Mouse (Mus musculus): ENCODE results near the gene Gucd1. TPM values are rescaled to one million over a fixed set of nuclear protein-coding genes. Genes with fewer than 3 reads are reported as not detected.
A peak's percentile ranks its signal among the peaks of the same experiment; 100 is the strongest.

The Gucd1 gene
- polyA plus RNA-seq, 1 experiment from 2014 or later, result 23.6 TPM

DNA sequence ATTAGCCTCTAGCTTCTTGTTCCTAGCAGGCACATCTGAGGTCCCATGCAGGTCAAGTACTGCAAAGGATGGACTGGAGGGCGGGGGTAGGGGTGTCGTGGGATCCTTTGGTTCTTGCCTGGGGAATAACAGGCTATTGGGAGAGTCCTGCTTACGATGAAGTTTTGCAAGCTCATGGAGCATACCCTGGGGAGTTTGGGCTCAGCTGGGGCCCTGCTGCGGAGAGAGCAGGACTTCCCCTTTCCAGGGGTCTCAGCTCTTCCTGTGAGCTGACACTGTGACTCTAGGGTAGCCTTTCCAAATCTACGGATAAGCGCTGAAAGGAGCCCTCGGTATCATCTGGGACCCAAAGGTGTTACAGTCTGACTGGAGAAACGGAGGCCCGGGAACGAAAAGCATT lies 193.4 kb downstream of the Gucd1 start:
- Histone ChIP-seq H3K9ac (no peak overlapping the region), H3K36me3 (no peaks in the 10 kb centered on the region), H3K27ac (no peak overlapping the region), H3K4me2 (no peak overlapping the region), H3K9me3 (no peaks in the 10 kb centered on the region), H3K4me3 (no peak overlapping the region), H3K27me3 (peaks cover 3% of the 10 kb centered on the region; the same call in 1 of the 2 replicates), H3K4me1 (peaks cover 40% of the 10 kb centered on the region)
- ATAC-seq (ENCODE audit: borderline replicate concordance, extremely low read depth, low FRiP score, low TSS enrichment), result no peak
- 58% methylated on average over 10 of the region's 10 CpGs for WGBS

DNA sequence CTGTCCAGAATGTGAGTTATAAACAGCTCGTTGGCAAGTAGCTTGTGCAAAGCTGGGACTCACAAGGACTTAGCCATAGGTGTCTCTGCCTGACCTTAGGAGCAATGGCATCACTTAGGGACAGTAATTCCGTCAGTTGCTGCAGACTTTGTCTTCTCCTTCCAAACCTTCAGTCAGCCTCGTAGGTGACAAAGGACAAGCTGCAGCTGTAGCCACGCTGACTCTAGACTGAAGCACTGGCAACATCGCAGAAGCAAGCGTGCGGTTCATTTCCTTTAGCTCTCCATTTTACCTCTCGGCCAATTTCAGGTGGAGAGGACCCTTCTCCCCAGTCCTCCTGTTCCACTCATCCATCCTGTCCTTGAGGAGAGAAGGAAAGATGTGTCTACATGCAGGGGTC lies 193.8 kb downstream of the Gucd1 start:
- Histone ChIP-seq H3K36me3 (no peaks in the 10 kb centered on the region), H3K27me3 (peaks cover 8% of the 10 kb centered on the region; the same call in 1 of the 2 replicates), H3K9ac (no peak overlapping the region), H3K9me3 (no peaks in the 10 kb centered on the region), H3K4me1 (peaks cover 40% of the 10 kb centered on the region), H3K27ac (no peak overlapping the region), H3K4me2 (no peak overlapping the region), H3K4me3 (no peak overlapping the region)
- WGBS, result 41% methylated on average over 8 of the region's 8 CpGs
- ATAC-seq (ENCODE audit: borderline replicate concordance, extremely low read depth, low FRiP score, low TSS enrichment), result no peak

DNA sequence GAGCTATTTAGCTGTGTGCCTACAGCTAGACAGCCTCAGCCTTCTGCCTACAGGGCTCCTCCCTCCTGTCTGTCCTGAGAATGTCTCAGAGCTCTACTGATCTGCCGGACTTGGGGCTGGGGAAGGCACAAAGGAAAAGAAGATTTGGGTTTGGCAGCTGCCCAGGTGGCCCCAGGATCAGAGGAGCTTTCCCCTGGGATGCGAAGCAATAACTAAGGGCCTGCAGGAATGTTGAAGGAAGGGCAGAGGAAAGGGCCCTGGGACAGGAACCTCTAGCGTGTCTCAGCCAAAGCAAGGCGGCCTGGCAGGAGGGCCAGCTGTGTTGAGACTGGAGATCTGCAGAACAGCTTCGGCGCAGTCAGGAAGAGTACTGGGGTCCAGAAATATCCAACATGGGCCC lies 194.8 kb downstream of the Gucd1 start:
- no peak for ATAC-seq (ENCODE audit: borderline replicate concordance, extremely low read depth, low FRiP score, low TSS enrichment)

GRCm38 (mm10) chr10:75320321-75320720 lies 197.5 kb downstream of the Gucd1 start:
- H3K36me3 ChIP-seq, result no peaks in the 10 kb centered on the region
- peaks cover 45% of the 10 kb centered on the region for H3K4me1 ChIP-seq
- no peak overlapping the region for H3K4me2 ChIP-seq
- no peaks in the 10 kb centered on the region for H3K9me3 ChIP-seq
- no peak overlapping the region for H3K27ac ChIP-seq
- 45% methylated on average over 4 of the region's 4 CpGs for WGBS
- H3K27me3 ChIP-seq, result peaks cover 27% of the 10 kb centered on the region
- ATAC-seq (ENCODE audit: borderline replicate concordance, extremely low read depth, low FRiP score, low TSS enrichment), result no peak
- H3K4me3 ChIP-seq, result no peak overlapping the region
- H3K9ac ChIP-seq, result no peak overlapping the region

More for the DNA sequence above, 194.8 kb downstream of the Gucd1 start:
- H3K4me3 ChIP-seq, result no peak overlapping the region
- no peak overlapping the region for H3K4me2 ChIP-seq
- no peaks in the 10 kb centered on the region for H3K9me3 ChIP-seq
- peaks cover 40% of the 10 kb centered on the region for H3K4me1 ChIP-seq
- H3K27ac ChIP-seq, result no peak overlapping the region
- 47% methylated on average over 6 of the region's 6 CpGs for WGBS
- H3K36me3 ChIP-seq, result no peaks in the 10 kb centered on the region
- H3K9ac ChIP-seq, result no peak overlapping the region
- H3K27me3 ChIP-seq, result peaks cover 17% of the 10 kb centered on the region

GRCm38 (mm10) chr10:75318206-75318605 lies 199.6 kb downstream of the Gucd1 start:
- H3K4me1 ChIP-seq, result peaks cover 44% of the 10 kb centered on the region
- H3K9ac ChIP-seq, result no peak overlapping the region
- no peak for ATAC-seq (ENCODE audit: borderline replicate concordance, extremely low read depth, low FRiP score, low TSS enrichment)
- H3K9me3 ChIP-seq, result no peaks in the 10 kb centered on the region
- H3K4me3 ChIP-seq, result peak overlapping the region; percentile 58
- H3K27me3 ChIP-seq, result peaks cover 27% of the 10 kb centered on the region
- peak overlapping the region; percentile 80 for H3K4me2 ChIP-seq
- no peak overlapping the region for H3K27ac ChIP-seq
- 75% methylated on average over 6 of the region's 6 CpGs for WGBS
- no peaks in the 10 kb centered on the region for H3K36me3 ChIP-seq

GRCm38 (mm10) chr10:75316908-75317761 lies 200.6 kb downstream of the Gucd1 start:
- Histone ChIP-seq H3K4me3 (peak overlapping the region; percentile 58), H3K9ac (peak overlapping the region; percentile 55), H3K27ac (peak overlapping the region; percentile 35; the same call in 1 of the 2 replicates), H3K4me1 (peaks cover 38% of the 10 kb centered on the region), H3K9me3 (no peaks in the 10 kb centered on the region), H3K36me3 (peaks cover 4% of the 10 kb centered on the region; the same call in 1 of the 2 replicates), H3K27me3 (peaks cover 27% of the 10 kb centered on the region), H3K4me2 (peak overlapping the region; percentile 80)
- peak; percentile 62 for ATAC-seq (ENCODE audit: borderline replicate concordance, extremely low read depth, low FRiP score, low TSS enrichment)
- WGBS, result 1% methylated on average over 77 of the region's 81 CpGs

GRCm38 (mm10) chr10:75316872-75316907 lies 201.1 kb downstream of the Gucd1 start, which contains the start of gene Adora2a:
Adora2a (plus strand) TSS chr10:75316877.
- Histone ChIP-seq H3K4me3 (peak within 1 kb of the TSS; percentile 58), H3K9me3 (no peaks in the 10 kb centered on the region), H3K27ac (peak within 1 kb of the TSS; percentile 35; the same call in 1 of the 2 replicates), H3K4me2 (peak within 1 kb of the TSS; percentile 80), H3K9ac (peak within 1 kb of the TSS; percentile 55), H3K27me3 (peaks cover 27% of the 10 kb centered on the region), H3K4me1 (peaks cover 38% of the 10 kb centered on the region), H3K36me3 (peaks cover 6% of the 10 kb centered on the region)
- no peak for ATAC-seq (ENCODE audit: borderline replicate concordance, extremely low read depth, low FRiP score, low TSS enrichment)
- 0% methylated on average over 4 of the region's 4 CpGs for WGBS

GRCm38 (mm10) chr10:75316472-75316871 lies 201.3 kb downstream of the Gucd1 start:
- ATAC-seq (ENCODE audit: borderline replicate concordance, extremely low read depth, low FRiP score, low TSS enrichment), result peak; percentile 25
- H3K4me2 ChIP-seq, result peak overlapping the region; percentile 80
- peak overlapping the region; percentile 35; the same call in 1 of the 2 replicates for H3K27ac ChIP-seq
- peak overlapping the region; percentile 58 for H3K4me3 ChIP-seq
- peak overlapping the region; percentile 55; the same call in 1 of the 2 replicates for H3K9ac ChIP-seq
- H3K27me3 ChIP-seq, result peaks cover 27% of the 10 kb centered on the region
- peaks cover 8% of the 10 kb centered on the region for H3K36me3 ChIP-seq
- WGBS, result 2% methylated on average over 9 of the region's 9 CpGs
- H3K4me1 ChIP-seq, result peaks cover 38% of the 10 kb centered on the region
- H3K9me3 ChIP-seq, result no peaks in the 10 kb centered on the region

- peaks cover 27% of the 10 kb centered on the region for H3K27me3 ChIP-seq
- H3K36me3 ChIP-seq, result peaks cover 14% of the 10 kb centered on the region
- peaks cover 38% of the 10 kb centered on the region for H3K4me1 ChIP-seq
- no peak overlapping the region for H3K4me3 ChIP-seq
- H3K9ac ChIP-seq, result no peak overlapping the region
- H3K9me3 ChIP-seq, result no peaks in the 10 kb centered on the region
- no peak overlapping the region for H3K4me2 ChIP-seq
- ATAC-seq (ENCODE audit: borderline replicate concordance, extremely low read depth, low FRiP score, low TSS enrichment), result no peak
- no peak overlapping the region for H3K27ac ChIP-seq
- WGBS, result 72% methylated on average over 8 of the region's 8 CpGs
Measured at GRCm38 (mm10) chr10:75315756-75316155, 202.0 kb downstream of the Gucd1 start.

DNA sequence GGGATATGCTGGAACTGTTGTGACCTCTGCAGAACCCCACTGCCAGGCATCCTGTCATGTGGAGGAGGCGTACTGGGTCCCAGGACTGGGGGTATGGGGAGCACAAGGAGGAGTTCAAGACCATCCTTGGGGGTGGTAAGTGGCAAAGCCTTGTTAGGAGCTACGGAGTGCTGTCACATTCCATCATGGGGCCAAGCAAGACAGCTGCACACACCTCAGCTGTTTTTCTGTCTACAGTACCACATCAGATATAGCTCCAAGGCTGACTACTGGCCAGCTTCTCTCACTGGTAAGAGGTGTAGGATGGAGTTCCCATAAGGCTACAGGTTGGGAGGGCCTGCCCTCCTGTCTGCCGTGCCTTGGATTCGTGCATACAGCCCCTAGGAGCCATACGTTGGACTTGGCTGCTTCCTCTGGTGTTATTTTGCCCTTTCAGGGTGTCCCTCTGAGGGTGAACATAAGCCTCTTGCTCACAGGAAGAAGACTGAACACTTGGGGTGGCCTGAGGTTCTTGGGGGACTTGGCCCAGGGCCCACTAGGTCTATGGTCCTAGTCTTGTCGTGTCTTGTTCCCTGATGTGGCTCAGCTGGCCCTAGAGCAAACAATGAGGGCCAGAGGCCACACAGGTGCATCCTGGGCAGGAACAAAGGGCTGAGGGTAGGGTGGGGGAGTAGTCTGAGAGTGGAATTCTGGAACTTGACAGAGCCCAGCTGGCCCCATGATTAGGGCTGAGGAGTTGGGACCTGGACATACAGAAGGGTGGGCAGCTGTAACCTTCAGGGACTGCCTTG lies 203.4 kb downstream of the Gucd1 start:
- H3K27ac ChIP-seq, result 0 out of 2 replicates have a peak overlapping the region, but pooled peaks have one; percentile 3

GRCm38 (mm10) chr10:75312361-75312760 lies 205.4 kb downstream of the Gucd1 start:
- Histone ChIP-seq H3K27ac (no peak overlapping the region), H3K9me3 (no peaks in the 10 kb centered on the region), H3K4me3 (no peak overlapping the region), H3K4me2 (no peak overlapping the region), H3K27me3 (peaks cover 5% of the 10 kb centered on the region; the same call in 1 of the 2 replicates), H3K4me1 (peaks cover 34% of the 10 kb centered on the region), H3K9ac (no peak overlapping the region), H3K36me3 (peaks cover 48% of the 10 kb centered on the region)
- no peak for ATAC-seq (ENCODE audit: borderline replicate concordance, extremely low read depth, low FRiP score, low TSS enrichment)
- 78% methylated on average over 7 of the region's 7 CpGs for WGBS

More for the DNA sequence above, 203.4 kb downstream of the Gucd1 start:
- no peak overlapping the region for H3K4me3 ChIP-seq
- H3K27me3 ChIP-seq, result peaks cover 24% of the 10 kb centered on the region
- WGBS, result 44% methylated on average over 6 of the region's 6 CpGs
- H3K4me2 ChIP-seq, result no peak overlapping the region
- no peaks in the 10 kb centered on the region for H3K9me3 ChIP-seq
- no peak overlapping the region for H3K9ac ChIP-seq
- peaks cover 38% of the 10 kb centered on the region for H3K4me1 ChIP-seq
- ATAC-seq (ENCODE audit: borderline replicate concordance, extremely low read depth, low FRiP score, low TSS enrichment), result peak; percentile 46
- H3K36me3 ChIP-seq, result peaks cover 27% of the 10 kb centered on the region

DNA sequence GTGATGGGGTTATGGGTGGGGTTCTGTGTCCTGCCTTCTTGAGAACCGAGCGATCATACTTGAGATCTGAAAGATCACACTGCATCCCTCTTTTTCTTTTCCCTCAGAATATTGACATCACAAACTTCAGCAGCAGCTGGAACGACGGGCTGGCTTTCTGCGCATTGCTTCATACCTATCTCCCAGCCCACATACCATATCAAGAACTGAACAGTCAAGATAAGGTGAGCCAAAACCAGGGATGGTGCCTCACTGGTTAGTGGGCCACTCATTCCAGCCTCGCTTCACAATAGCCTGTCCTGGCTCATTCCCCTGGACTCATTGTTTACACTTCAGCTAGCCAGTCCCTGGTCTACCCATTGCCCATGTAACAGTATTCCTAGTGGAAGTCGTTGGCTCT lies 210.6 kb downstream of the Gucd1 start:
- H3K9ac ChIP-seq, result no peak overlapping the region
- no peak overlapping the region for H3K4me2 ChIP-seq
- 0 out of 2 replicates have a peak, but pooled peaks cover 4% of the 10 kb centered on the region for H3K4me1 ChIP-seq
- no peak for ATAC-seq (ENCODE audit: borderline replicate concordance, extremely low read depth, low FRiP score, low TSS enrichment)
- H3K27ac ChIP-seq, result no peak overlapping the region
- H3K27me3 ChIP-seq, result no peaks in the 10 kb centered on the region
- no peaks in the 10 kb centered on the region for H3K9me3 ChIP-seq
- H3K4me3 ChIP-seq, result no peak overlapping the region
- WGBS, result 88% methylated on average over 7 of the region's 7 CpGs
- peaks cover 66% of the 10 kb centered on the region for H3K36me3 ChIP-seq
